Mouse (Mus musculus): ENCODE results near the gene Runx2. TPM values are rescaled to one million over a fixed set of nuclear protein-coding genes. Genes with fewer than 3 reads are reported as not detected.
A peak's percentile ranks its signal among the peaks of the same experiment; 100 is the strongest.

The Runx2 gene
- total and polyA plus RNA-seq, 2 experiments from 2014 or later = 0.59 to 1.8 TPM

DNA sequence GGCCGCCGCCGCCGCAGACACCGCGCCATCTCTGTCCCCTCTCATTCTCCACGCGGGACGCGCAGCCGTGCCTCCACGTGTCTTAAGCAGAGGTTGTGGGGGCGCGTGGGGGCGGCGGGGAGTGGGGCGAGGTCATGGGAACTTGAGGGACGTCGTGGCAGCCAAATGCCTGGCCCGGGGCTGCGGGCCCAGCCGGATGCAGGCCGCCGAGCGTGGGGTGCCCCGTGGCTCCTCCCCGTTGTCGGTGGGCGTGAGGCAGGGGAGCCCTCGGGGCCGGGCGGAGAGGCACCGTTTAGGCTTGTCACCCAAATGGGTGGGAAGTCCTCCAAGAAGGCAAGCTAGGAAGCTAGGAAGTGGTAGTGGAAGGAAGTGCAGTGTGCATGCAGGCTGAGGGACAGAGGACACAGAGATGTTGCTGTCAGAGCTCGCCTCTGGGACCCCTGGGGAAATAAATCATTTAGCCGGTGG is 37.2 kb downstream of the Runx2 start:
- Histone ChIP-seq H3K9ac (replicated peaks; ENCODE audit: low read length, poor library complexity, severe bottlenecking) (peak overlapping the region; percentile 89), H3K27me3 (ENCODE audit: insufficient read depth, low read length) (no peaks in the 10 kb centered on the region), H3K27ac (ENCODE audit: low read depth, low read length) (peak overlapping the region; percentile 88), H3K4me3 (ENCODE audit: low read depth, low read length) (peak overlapping the region; percentile 81), H3K9me3 (ENCODE audit: low read length) (no peaks in the 10 kb centered on the region), H3K4me2 (ENCODE audit: low read depth, low read length, poor library complexity, severe bottlenecking) (peak overlapping the region; percentile 67), H3K4me1 (ENCODE audit: insufficient read depth, low read length) (peaks cover 4% of the 10 kb centered on the region; the same call in 1 of the 2 replicates), H3K36me3 (ENCODE audit: insufficient read depth, low read length) (no peaks in the 10 kb centered on the region)
- DNase-seq (ENCODE audit: low spot score) = peak; percentile 72
- ATAC-seq (ENCODE audit: low FRiP score) = peak; percentile 87
- WGBS = under 1% methylated on average over 33 of the region's 35 CpGs
- peak; percentile 42 for TF ChIP-seq CTCF (IDR thresholded peaks at IDR 0.05)

DNA sequence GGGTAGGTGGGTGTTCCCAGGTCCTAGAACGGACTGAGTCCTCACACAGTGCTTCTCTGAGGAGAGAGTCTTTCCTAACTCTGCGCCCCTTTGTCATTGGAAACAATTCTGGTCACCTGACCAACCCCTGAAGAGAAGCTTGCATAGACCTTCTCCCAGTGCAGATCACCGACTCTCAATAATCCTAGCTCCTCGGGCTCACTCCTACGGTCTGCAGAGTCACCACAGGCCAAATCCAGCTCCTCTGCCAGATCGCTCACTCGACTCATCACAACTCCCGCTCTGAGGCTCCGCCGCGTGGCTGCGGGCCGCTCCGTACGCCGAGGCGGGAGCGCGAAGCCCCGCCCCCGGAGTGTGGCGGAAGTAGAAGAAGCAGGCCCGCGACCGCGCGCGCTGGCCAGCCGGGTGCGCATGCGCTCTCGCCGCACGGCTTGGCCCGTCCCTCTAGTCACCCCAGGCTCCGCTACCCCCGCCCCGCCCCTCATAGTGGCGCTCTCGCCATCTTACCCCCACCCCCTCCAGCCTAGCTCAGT is 37.8 kb downstream of the Runx2 start, which contains the start of gene Supt3:
TSS of gene Supt3 (plus strand) at position 415 of the 533 bp plus-strand sequence.
- peak; percentile 98 for ATAC-seq (ENCODE audit: low FRiP score)
- under 1% methylated on average over 40 of the region's 40 CpGs for WGBS
- peak; percentile 48 for TF ChIP-seq CTCF (IDR thresholded peaks at IDR 0.05)

DNA sequence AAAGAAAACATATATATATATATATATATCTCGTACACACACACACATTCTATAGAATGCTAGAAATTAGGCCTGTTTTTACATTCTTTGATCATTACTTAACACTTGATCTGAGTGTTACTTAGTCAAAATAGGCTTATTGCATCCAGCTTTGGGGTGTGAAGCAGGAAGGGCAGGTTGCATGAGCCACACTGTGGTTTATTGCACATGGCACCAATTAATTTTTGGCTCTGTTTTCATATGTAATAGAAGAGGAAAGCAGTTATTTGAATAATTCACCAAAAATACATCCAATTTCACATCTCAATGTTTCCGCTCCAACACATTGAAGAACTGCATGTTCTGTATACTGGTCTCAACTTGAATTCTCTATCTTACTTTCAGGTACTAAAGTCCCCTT is 42.0 kb downstream of the Runx2 start:
- H3K4me3 ChIP-seq (ENCODE audit: low read depth, low read length) = no peak overlapping the region
- 93% methylated on average over 2 of the region's 2 CpGs for WGBS
- no peaks in the 10 kb centered on the region for H3K27me3 ChIP-seq (ENCODE audit: insufficient read depth, low read length)
- no peak for TF ChIP-seq CTCF (IDR thresholded peaks at IDR 0.05)
- ATAC-seq (ENCODE audit: low FRiP score) (no peak), DNase-seq (ENCODE audit: low spot score) (no peak)
- H3K4me1 ChIP-seq (ENCODE audit: insufficient read depth, low read length) = no peaks in the 10 kb centered on the region
- H3K27ac ChIP-seq (ENCODE audit: low read depth, low read length) = no peak overlapping the region
- H3K9ac ChIP-seq (replicated peaks; ENCODE audit: low read length, poor library complexity, severe bottlenecking) = no peak overlapping the region
- no peaks in the 10 kb centered on the region for H3K36me3 ChIP-seq (ENCODE audit: insufficient read depth, low read length)
- no peaks in the 10 kb centered on the region for H3K9me3 ChIP-seq (ENCODE audit: low read length)
- no peak overlapping the region for H3K4me2 ChIP-seq (ENCODE audit: low read depth, low read length, poor library complexity, severe bottlenecking)

More for the DNA sequence above, 37.8 kb downstream of the Runx2 start, which contains the start of gene Supt3:
- peak within 1 kb of the TSS; percentile 81 for H3K4me3 ChIP-seq (ENCODE audit: low read depth, low read length)
- H3K9ac ChIP-seq (replicated peaks; ENCODE audit: low read length, poor library complexity, severe bottlenecking) = peak within 1 kb of the TSS; percentile 89
- H3K4me2 ChIP-seq (ENCODE audit: low read depth, low read length, poor library complexity, severe bottlenecking) = peak within 1 kb of the TSS; percentile 67
- H3K27ac ChIP-seq (ENCODE audit: low read depth, low read length) = peak within 1 kb of the TSS; percentile 88
- no peaks in the 10 kb centered on the region for H3K36me3 ChIP-seq (ENCODE audit: insufficient read depth, low read length)
- peaks cover 4% of the 10 kb centered on the region; the same call in 1 of the 2 replicates for H3K4me1 ChIP-seq (ENCODE audit: insufficient read depth, low read length)
- peak; percentile 97 for DNase-seq (ENCODE audit: low spot score)
- H3K27me3 ChIP-seq (ENCODE audit: insufficient read depth, low read length) = no peaks in the 10 kb centered on the region
- no peaks in the 10 kb centered on the region for H3K9me3 ChIP-seq (ENCODE audit: low read length)

DNA sequence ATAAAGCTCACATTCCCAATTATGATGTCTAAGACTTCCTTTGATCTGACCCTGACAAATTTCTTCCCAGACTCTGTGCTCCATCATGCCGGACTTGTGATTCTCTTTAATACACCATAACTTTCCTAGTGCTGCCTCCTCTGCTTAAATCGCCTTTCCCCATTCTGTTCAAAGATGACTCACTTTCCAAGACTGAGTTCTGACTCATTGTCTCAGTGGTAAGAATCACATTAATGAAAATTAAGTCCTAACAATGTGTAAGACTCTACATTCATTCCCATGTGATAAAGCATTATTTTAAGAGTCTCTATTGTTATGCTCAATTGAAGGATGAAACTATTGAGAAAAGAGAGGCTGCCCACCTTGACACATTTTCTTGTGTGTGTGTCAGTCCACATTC is 43.7 kb downstream of the Runx2 start:
- TF ChIP-seq CTCF (IDR thresholded peaks at IDR 0.05) = no peak
- Histone ChIP-seq H3K36me3 (ENCODE audit: insufficient read depth, low read length) (no peaks in the 10 kb centered on the region), H3K27ac (ENCODE audit: low read depth, low read length) (no peak overlapping the region), H3K4me2 (ENCODE audit: low read depth, low read length, poor library complexity, severe bottlenecking) (no peak overlapping the region), H3K27me3 (ENCODE audit: insufficient read depth, low read length) (no peaks in the 10 kb centered on the region), H3K4me1 (ENCODE audit: insufficient read depth, low read length) (no peaks in the 10 kb centered on the region), H3K9ac (replicated peaks; ENCODE audit: low read length, poor library complexity, severe bottlenecking) (no peak overlapping the region), H3K9me3 (ENCODE audit: low read length) (no peaks in the 10 kb centered on the region), H3K4me3 (ENCODE audit: low read depth, low read length) (no peak overlapping the region)
- WGBS = 81% methylated on average over 2 of the region's 2 CpGs
- ATAC-seq (ENCODE audit: low FRiP score) (no peak), DNase-seq (ENCODE audit: low spot score) (no peak)

DNA sequence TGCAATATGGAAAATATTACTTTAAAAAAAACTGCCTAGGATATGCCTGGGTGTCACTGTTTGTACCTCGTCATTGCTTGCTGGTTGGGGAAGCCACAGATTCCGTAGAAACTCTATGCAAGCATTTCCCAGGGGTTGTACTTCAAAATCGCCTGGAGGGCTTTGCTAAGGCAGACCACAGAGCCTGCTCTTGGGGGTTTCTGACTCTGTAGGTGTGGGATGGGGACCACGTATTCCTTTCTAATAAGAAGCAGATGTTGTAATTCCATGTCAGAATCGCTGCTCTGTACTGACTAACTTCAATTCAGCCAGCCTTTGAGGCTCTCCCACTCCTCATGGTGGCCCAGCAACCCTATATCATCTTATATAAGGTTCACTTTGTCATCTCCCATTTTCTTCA is 46.1 kb downstream of the Runx2 start:
- WGBS = 73% methylated on average over 5 of the region's 5 CpGs
- Histone ChIP-seq H3K27me3 (ENCODE audit: insufficient read depth, low read length) (no peaks in the 10 kb centered on the region), H3K4me2 (ENCODE audit: low read depth, low read length, poor library complexity, severe bottlenecking) (no peak overlapping the region), H3K27ac (ENCODE audit: low read depth, low read length) (no peak overlapping the region), H3K36me3 (ENCODE audit: insufficient read depth, low read length) (no peaks in the 10 kb centered on the region), H3K4me1 (ENCODE audit: insufficient read depth, low read length) (no peaks in the 10 kb centered on the region), H3K4me3 (ENCODE audit: low read depth, low read length) (no peak overlapping the region), H3K9me3 (ENCODE audit: low read length) (no peaks in the 10 kb centered on the region), H3K9ac (replicated peaks; ENCODE audit: low read length, poor library complexity, severe bottlenecking) (no peak overlapping the region)
- no peak for TF ChIP-seq CTCF (IDR thresholded peaks at IDR 0.05)
- DNase-seq (ENCODE audit: low spot score) = no peak
- ATAC-seq (ENCODE audit: low FRiP score) = no peak

DNA sequence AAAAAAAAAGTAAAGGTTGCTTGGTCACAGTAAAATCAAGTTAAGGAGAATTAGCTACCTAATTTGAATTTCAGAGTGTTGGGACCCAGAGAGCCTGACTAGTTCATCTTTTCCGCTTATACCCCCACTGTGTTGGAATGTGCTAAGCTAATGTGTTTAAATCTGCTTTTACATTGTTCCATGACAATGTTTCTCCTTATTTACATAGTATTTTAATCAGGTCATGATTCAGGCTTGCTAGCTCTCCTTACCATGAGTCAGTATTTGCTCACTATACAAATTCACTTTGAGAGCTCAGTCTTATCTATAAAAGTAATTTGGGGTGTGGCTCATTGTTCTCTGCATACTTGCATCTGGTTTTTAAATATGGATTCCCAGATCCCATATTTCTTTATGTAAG is 47.2 kb downstream of the Runx2 start:
- Histone ChIP-seq H3K36me3 (ENCODE audit: insufficient read depth, low read length) (no peaks in the 10 kb centered on the region), H3K27me3 (ENCODE audit: insufficient read depth, low read length) (no peaks in the 10 kb centered on the region), H3K4me3 (ENCODE audit: low read depth, low read length) (no peak overlapping the region), H3K4me1 (ENCODE audit: insufficient read depth, low read length) (no peaks in the 10 kb centered on the region), H3K4me2 (ENCODE audit: low read depth, low read length, poor library complexity, severe bottlenecking) (no peak overlapping the region), H3K27ac (ENCODE audit: low read depth, low read length) (no peak overlapping the region), H3K9me3 (ENCODE audit: low read length) (no peaks in the 10 kb centered on the region), H3K9ac (replicated peaks; ENCODE audit: low read length, poor library complexity, severe bottlenecking) (no peak overlapping the region)
- WGBS = 36% methylated on average over 1 of the region's 1 CpGs
- DNase-seq (ENCODE audit: low spot score) (no peak), ATAC-seq (ENCODE audit: low FRiP score) (no peak)
- no peak for TF ChIP-seq CTCF (IDR thresholded peaks at IDR 0.05)
